Mouse (Mus musculus) adrenal gland, adult 10 weeks (tissue): ENCODE measurements around the gene Gm47959. TPM values are rescaled to one million over a fixed set of nuclear protein-coding genes. Genes with fewer than 3 reads are reported as not detected.

Source experiments
- polyA plus RNA-seq: library from polyadenylated mRNA; stranded (reverse); fragments of 350-450 nt; fragmentation: Illumina TruSeq; extraction: RNeasy Lipid Tissue Mini Kit (QIAGEN cat#74804); gene quantifications from one replicate; pipeline ENCODE4 v1.2.3, GENCODE M21; 2014; ENCODE audit warnings: low read depth, low replicate concordance

The Gm47959 gene
- not detected for polyA plus RNA-seq

DNA sequence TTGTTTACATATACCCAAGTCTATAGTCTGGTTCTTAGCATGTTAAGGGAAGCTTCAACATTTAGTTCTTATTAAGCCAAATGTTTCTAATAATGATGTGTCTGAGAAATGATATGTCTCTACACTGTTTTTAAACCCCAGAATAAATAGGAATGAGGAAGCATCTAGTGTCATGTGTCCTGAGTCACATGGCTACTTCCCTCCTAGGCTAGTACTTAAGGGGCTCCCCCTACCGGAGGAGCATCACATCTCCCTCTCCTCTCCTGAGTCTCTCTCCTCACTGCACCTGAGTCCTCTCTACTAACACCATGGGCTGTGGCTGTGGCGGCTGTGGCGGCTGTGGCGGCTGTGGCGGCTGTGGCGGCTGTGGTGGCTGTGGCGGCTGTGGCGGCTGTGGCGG lies at the start of gene Gm47959:
Gene Gm47959 (plus strand): TSS at position 243 of the 400 bp plus-strand sequence.

DNA sequence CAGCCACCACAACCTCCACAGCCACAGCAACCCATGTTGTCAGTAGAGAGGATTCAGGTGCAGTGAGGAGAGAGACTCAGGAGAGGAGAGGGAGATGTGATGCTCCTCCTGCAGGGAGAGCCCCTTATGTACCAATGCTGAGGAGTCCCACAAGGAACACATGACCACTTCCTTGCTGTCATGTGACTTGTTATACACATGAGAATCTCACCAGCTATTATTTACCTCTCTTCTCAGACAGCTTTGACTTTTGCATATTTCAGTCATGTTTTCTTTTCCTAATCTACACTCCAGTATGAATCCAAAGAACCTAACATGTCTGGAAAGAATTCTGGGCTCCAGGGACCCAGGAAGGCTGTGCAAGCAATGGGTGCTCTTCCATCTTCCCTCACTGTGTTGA lies 44.4 kb upstream of the Gm47959 start, which contains the start of gene Gm7544:
Gene Gm7544 (minus strand): TSS at position 101 of the 400 bp plus-strand sequence.

DNA sequence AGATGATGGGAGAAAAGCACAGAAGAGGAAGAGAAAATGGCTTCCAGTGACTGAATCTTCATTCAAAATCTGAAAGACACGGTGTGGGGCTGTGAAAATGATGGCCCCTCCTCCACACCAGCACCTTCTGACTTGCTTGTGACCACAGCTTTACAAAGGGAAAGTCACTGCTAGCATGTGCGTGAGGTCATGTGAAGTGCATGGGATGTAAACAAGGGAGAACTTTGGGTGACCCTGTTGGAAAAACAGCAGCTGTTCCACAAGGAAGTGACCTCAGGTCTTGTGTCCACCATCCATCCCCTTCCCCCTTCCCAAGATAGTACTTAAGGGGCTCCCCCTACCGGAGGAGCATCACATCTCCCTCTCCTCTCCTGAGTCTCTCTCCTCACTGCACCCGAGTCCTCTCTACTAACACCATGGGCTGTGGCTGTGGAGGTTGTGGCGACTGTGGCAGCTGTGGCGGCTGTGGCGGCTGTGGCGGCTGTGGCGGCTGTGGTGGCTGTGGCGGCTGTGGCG lies 40.4 kb upstream of the Gm47959 start, which contains the start of gene Gm47955:
Gene Gm47955 (plus strand): TSS at position 417 of the 516 bp plus-strand sequence.

DNA sequence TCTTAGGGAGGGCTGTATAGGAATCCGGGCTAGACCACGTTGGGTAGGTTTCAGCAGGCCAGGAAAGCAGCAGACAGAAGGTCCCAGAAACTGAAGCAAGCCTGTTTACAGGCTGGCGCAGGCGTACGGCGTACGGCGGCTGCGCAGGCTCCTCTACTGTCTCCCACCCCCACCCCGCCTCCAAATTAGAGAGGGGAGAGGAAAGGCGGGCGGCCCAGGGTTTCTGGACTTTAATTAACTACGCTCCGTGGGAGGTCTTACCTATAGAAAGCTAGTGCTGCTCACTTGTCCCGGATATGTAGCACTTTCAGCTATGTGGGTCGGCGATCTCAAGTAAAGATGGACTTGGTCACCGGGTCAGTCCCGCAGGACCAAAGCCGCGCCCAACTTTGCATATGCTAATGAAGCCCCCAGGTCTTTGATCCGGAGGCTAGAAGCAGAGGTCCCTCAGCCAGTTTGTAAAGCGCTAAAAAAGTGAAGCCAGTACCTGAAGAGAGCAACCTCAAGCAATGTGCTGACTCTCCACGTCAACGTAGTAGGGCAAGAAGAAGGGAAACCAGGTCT lies 37.8 kb downstream of the Gm47959 start, which contains the start of gene Slc19a3:
Gene Slc19a3 (minus strand): TSS at position 340 of the 564 bp plus-strand sequence.

DNA sequence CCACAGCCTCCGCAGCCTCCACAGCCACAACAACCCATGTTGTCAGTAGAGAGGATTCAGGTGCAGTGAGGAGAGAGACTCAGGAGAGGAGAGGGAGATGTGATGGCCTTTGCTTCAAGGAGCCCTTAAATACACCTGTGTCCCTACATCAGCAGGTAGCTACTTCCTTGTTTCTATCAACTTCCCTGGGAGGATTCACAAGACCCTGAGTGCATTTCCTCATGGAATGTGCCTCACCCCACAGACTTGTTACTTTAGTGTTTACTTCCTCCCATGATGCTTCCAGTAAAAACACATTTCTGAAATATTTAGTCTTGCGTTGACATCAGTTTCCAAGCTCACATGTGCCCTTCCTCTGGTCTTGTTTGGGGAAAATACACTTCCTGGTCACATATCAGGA lies 42.0 kb downstream of the Gm47959 start, which contains the start of gene Krtap28-10:
Gene Krtap28-10 (minus strand): TSS at position 101 of the 400 bp plus-strand sequence.

DNA sequence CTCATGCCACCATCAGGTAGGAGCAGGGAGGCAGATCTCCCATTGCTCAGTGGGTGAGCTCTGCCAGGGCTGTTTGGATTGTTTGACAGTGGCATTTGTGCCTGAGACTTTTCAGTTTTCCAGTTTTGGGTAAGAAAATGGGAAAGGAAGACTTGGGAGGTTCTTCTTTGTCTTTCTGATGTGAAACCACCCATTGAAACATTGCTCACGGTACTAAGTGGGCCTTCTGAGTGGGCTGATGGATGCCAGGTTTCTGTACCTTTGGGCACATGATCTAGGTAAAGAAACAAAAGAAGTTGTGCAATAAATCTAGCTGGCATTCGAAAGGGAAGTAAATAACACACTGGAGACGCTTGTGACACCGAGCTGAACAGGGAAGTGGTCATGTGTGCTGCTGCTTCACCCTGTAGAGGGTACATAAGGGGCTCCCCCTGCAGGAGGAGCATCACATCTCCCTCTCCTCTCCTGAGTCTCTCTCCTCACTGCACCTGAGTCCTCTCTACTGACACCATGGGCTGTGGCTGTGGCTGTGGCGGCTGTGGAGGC lies 44.6 kb downstream of the Gm47959 start, which contains the start of gene Gm47969:
Gene Gm47969 (plus strand): TSS at position 51 of the 546 bp plus-strand sequence.

Other genes with a start within 250 kb of the Gm47959 start
- not detected for gene Tm4sf20, start 232.1 kb upstream of the Gm47959 start, polyA plus RNA-seq
- gene Gm47791, start 229.3 kb upstream of the Gm47959 start, polyA plus RNA-seq = not detected
- 110 TPM for gene Agfg1, start 161.1 kb upstream of the Gm47959 start, polyA plus RNA-seq
- gene A030005L19Rik, start 87.2 kb upstream of the Gm47959 start, polyA plus RNA-seq = not detected
- gene A030014E15Rik, start 75.6 kb upstream of the Gm47959 start, polyA plus RNA-seq = not detected
- not detected for gene Gm6217, start 69.1 kb upstream of the Gm47959 start, polyA plus RNA-seq
- gene A030003K21Rik, start 57.2 kb upstream of the Gm47959 start, polyA plus RNA-seq = not detected
- gene Gm7544, start 44.5 kb upstream of the Gm47959 start, polyA plus RNA-seq = not detected
- not detected for gene Gm47955, start 40.3 kb upstream of the Gm47959 start, polyA plus RNA-seq
- 1.0 TPM for gene Slc19a3, start 37.9 kb downstream of the Gm47959 start, polyA plus RNA-seq
- not detected for gene Krtap28-10, start 41.9 kb downstream of the Gm47959 start, polyA plus RNA-seq
- not detected for gene Gm47969, start 44.4 kb downstream of the Gm47959 start, polyA plus RNA-seq
- not detected for gene A030005K14Rik, start 58.8 kb downstream of the Gm47959 start, polyA plus RNA-seq
- gene Krtap28-13, start 60.4 kb downstream of the Gm47959 start, polyA plus RNA-seq = not detected
- not detected for gene Ccl20, start 116.2 kb downstream of the Gm47959 start, polyA plus RNA-seq
- not detected for gene Daw1, start 159.2 kb downstream of the Gm47959 start, polyA plus RNA-seq